Mouse (Mus musculus) lung, embryonic 16.5 days (tissue): Measurements from ENCODE around the gene Nt5c. TPM values are rescaled to one million over a fixed set of nuclear protein-coding genes. Genes with fewer than 3 reads are reported as not detected.

Experiments used
- ATAC-seq: fragments of 200-750 bp; cut with Nextera tagmentation; 2 replicates; pipeline ENCODE4 v1.8.0; 2017; ENCODE audit warnings: low read depth, mild to moderate bottlenecking, moderate library complexity
- H3K27ac ChIP-seq: fragments of 300-500 bp; sonication (generic); 2 replicates; pipeline ENCODE4 v1.5.1; 2014; ENCODE audit warnings: mild to moderate bottlenecking, control low read depth, low read length
- H3K27me3 ChIP-seq: fragments of 300-500 bp; sonication (generic); 2 replicates; pipeline ENCODE4 v1.6.1; 2014; ENCODE audit warnings: low read depth, low read length, mixed read lengths; ENCODE audit not compliant: control insufficient read depth, insufficient read depth
- H3K36me3 ChIP-seq: fragments of 300-500 bp; sonication (generic); 2 replicates; pipeline ENCODE4 v1.6.1; 2014; ENCODE audit warnings: low read length; ENCODE audit not compliant: control insufficient read depth, insufficient read depth
- H3K4me1 ChIP-seq: fragments of 300-500 bp; sonication (generic); replicated peaks from 2 replicates; pipeline ENCODE4 v1.6.1; 2014; ENCODE audit warnings: low read length, mixed read lengths; ENCODE audit not compliant: control insufficient read depth, insufficient read depth
- H3K4me2 ChIP-seq: fragments of 300-500 bp; sonication (generic); 2 replicates; pipeline ENCODE4 v1.6.1; 2014; ENCODE audit warnings: low read depth, low read length, control low read depth
- H3K4me3 ChIP-seq: fragments of 300-500 bp; sonication (generic); 2 replicates; pipeline ENCODE4 v1.5.1; 2014; ENCODE audit warnings: mild to moderate bottlenecking, low read length, control low read depth
- H3K9ac ChIP-seq: fragments of 300-500 bp; sonication (generic); 2 replicates; pipeline ENCODE4 v1.6.1; 2014; ENCODE audit warnings: low read length, control low read depth
- H3K9me3 ChIP-seq: fragments of 300-500 bp; sonication (generic); 2 replicates; pipeline ENCODE4 v1.6.1; 2016; ENCODE audit warnings: low read length; ENCODE audit not compliant: control insufficient read depth
- WGBS: fragments of 180-500 bp; shearing (Covaris S2); extraction: QIAGEN DNeasy Blood & Tissue Kit; methylation state at CpG from one replicate; pipeline ENCODE4 v1.1.7; 2014; 5-methylcytosine and 5-hydroxymethylcytosine counted together
- polyA plus RNA-seq: library from polyadenylated mRNA; unstranded; fragments of >200 nt; fragmentation: Nextera tagmentation; extraction: Ambion mirVana; gene quantifications from 2 replicates; pipeline ENCODE4 v1.2.1, GENCODE M21; 2015

Nt5c gene
- polyA plus RNA-seq, 1 experiment from 2014 or later = 71.0 TPM

GRCm38 (mm10) chr11:115492387-115492786 lies 725 bp upstream of the Nt5c start:
- whole genome bisulfite sequencing = 19% methylated on average over 6 of the region's 6 CpGs
- Histone ChIP-seq H3K27ac (no peak overlapping the region), H3K9me3 (no peaks in the 10 kb centered on the region), H3K4me3 (peak overlapping the region; percentile 82), H3K4me1 (peaks cover 11% of the 10 kb centered on the region), H3K36me3 (peaks cover 5% of the 10 kb centered on the region), H3K9ac (peak overlapping the region; percentile 76), H3K27me3 (no peaks in the 10 kb centered on the region), H3K4me2 (peak overlapping the region; percentile 84)
- no peak for ATAC-seq

- WGBS = 22% methylated on average over 25 of the region's 25 CpGs
- no peaks in the 10 kb centered on the region for H3K36me3 ChIP-seq
- no peaks in the 10 kb centered on the region for H3K27me3 ChIP-seq
- H3K4me2 ChIP-seq = peak overlapping the region; percentile 84
- ATAC-seq = peak; percentile 15; the same call in 1 of the 2 replicates
- peak overlapping the region; percentile 76 for H3K9ac ChIP-seq
- peak overlapping the region; percentile 82 for H3K4me3 ChIP-seq
- no peaks in the 10 kb centered on the region for H3K9me3 ChIP-seq
- H3K4me1 ChIP-seq = peaks cover 11% of the 10 kb centered on the region
- H3K27ac ChIP-seq = peak overlapping the region; percentile 85; the same call in 1 of the 2 replicates
Measured at GRCm38 (mm10) chr11:115490441-115491355, 964 bp downstream of the Nt5c start.

GRCm38 (mm10) chr11:115488551-115489104 lies 3.0 kb downstream of the Nt5c start:
- Histone ChIP-seq H3K36me3 (no peaks in the 10 kb centered on the region), H3K27me3 (no peaks in the 10 kb centered on the region), H3K9me3 (no peaks in the 10 kb centered on the region), H3K27ac (no peak overlapping the region), H3K4me1 (peaks cover 11% of the 10 kb centered on the region), H3K9ac (no peak overlapping the region), H3K4me3 (no peak overlapping the region), H3K4me2 (no peak overlapping the region)
- 85% methylated on average over 19 of the region's 19 CpGs for WGBS
- ATAC-seq = no peak

GRCm38 (mm10) chr11:115485155-115485554 lies 6.5 kb downstream of the Nt5c start:
- 62% methylated on average over 12 of the region's 12 CpGs for WGBS
- H3K4me3 ChIP-seq = no peak overlapping the region
- no peaks in the 10 kb centered on the region for H3K27me3 ChIP-seq
- no peak for ATAC-seq
- no peak overlapping the region for H3K4me2 ChIP-seq
- H3K9me3 ChIP-seq = no peaks in the 10 kb centered on the region
- H3K27ac ChIP-seq = no peak overlapping the region
- no peaks in the 10 kb centered on the region for H3K4me1 ChIP-seq
- H3K9ac ChIP-seq = no peak overlapping the region
- H3K36me3 ChIP-seq = no peaks in the 10 kb centered on the region

- H3K4me1 ChIP-seq = no peaks in the 10 kb centered on the region
- no peak overlapping the region for H3K4me3 ChIP-seq
- no peaks in the 10 kb centered on the region for H3K36me3 ChIP-seq
- ATAC-seq = no peak
- no peak overlapping the region for H3K9ac ChIP-seq
- no peak overlapping the region for H3K4me2 ChIP-seq
- no peak overlapping the region for H3K27ac ChIP-seq
- H3K27me3 ChIP-seq = no peaks in the 10 kb centered on the region
- WGBS = 17% methylated on average over 6 of the region's 6 CpGs
- H3K9me3 ChIP-seq = no peaks in the 10 kb centered on the region
Measured at GRCm38 (mm10) chr11:115483726-115484125, 7.9 kb downstream of the Nt5c start.

GRCm38 (mm10) chr11:115483278-115483677 lies 8.4 kb downstream of the Nt5c start:
- H3K27ac ChIP-seq = no peak overlapping the region
- no peaks in the 10 kb centered on the region for H3K36me3 ChIP-seq
- H3K4me2 ChIP-seq = no peak overlapping the region
- no peak overlapping the region for H3K9ac ChIP-seq
- no peaks in the 10 kb centered on the region for H3K4me1 ChIP-seq
- H3K9me3 ChIP-seq = no peaks in the 10 kb centered on the region
- no peak for ATAC-seq
- 71% methylated on average over 11 of the region's 11 CpGs for WGBS
- H3K27me3 ChIP-seq = no peaks in the 10 kb centered on the region
- H3K4me3 ChIP-seq = no peak overlapping the region

GRCm38 (mm10) chr11:115481553-115482259 lies 10.0 kb downstream of the Nt5c start:
- no peaks in the 10 kb centered on the region for H3K9me3 ChIP-seq
- ATAC-seq = no peak
- H3K27me3 ChIP-seq = no peaks in the 10 kb centered on the region
- H3K27ac ChIP-seq = no peak overlapping the region
- H3K4me1 ChIP-seq = peaks cover 3% of the 10 kb centered on the region; the same call in 1 of the 2 replicates
- no peak overlapping the region for H3K9ac ChIP-seq
- no peak overlapping the region for H3K4me2 ChIP-seq
- H3K4me3 ChIP-seq = no peak overlapping the region
- no peaks in the 10 kb centered on the region for H3K36me3 ChIP-seq
- WGBS = 75% methylated on average over 6 of the region's 6 CpGs

- no peak for ATAC-seq
- WGBS = 81% methylated on average over 9 of the region's 9 CpGs
- Histone ChIP-seq H3K9ac (no peak overlapping the region), H3K4me1 (peaks cover 18% of the 10 kb centered on the region), H3K4me2 (no peak overlapping the region), H3K4me3 (no peak overlapping the region), H3K36me3 (no peaks in the 10 kb centered on the region), H3K27me3 (no peaks in the 10 kb centered on the region), H3K27ac (no peak overlapping the region), H3K9me3 (no peaks in the 10 kb centered on the region)
Measured at GRCm38 (mm10) chr11:115478296-115478938, 13.2 kb downstream of the Nt5c start.
